Comparison of ENCODE assay signal across 8 mouse cellular contexts in genomic region chr9:80068028-80068515, GRCm38 (mm10). TPM values are rescaled to one million over a fixed set of nuclear protein-coding genes. Genes with fewer than 3 reads are reported as not detected.
DNase-seq lines count a peak whose midpoint lies in the region; ATAC-seq and TF ChIP-seq lines count a peak whose summit lies in the region.

No protein-coding gene starts in this region.

- peaks cover 12% of the 10 kb centered on the region for H3K4me1 ChIP-seq in hindbrain, postnatal 0 days (ENCODE audit: insufficient read depth, low read length)
- H3K4me1 ChIP-seq in midbrain, embryonic 16.5 days (ENCODE audit: control insufficient read depth, insufficient read depth, low read length), result peaks cover 25% of the 10 kb centered on the region

- no peak for TF ChIP-seq CTCF in layer of hippocampus, adult 2 months (conservative IDR thresholded peaks at IDR 0.05)
- no peak for TF ChIP-seq CTCF in hindbrain, postnatal 0 days (IDR thresholded peaks at IDR 0.05; ENCODE audit: low read depth)

- H3K27ac ChIP-seq in layer of hippocampus, adult 2 months, result peak overlapping the region; percentile 99
- H3K27ac ChIP-seq in hindbrain, postnatal 0 days, result peak overlapping the region; percentile 100
- peak overlapping the region; percentile 100 for H3K27ac ChIP-seq in midbrain, embryonic 16.5 days (ENCODE audit: low read length)

- H3K9ac ChIP-seq in hindbrain, postnatal 0 days (replicated peaks; ENCODE audit: low read length), result peak overlapping the region; percentile 100
- H3K9ac ChIP-seq in midbrain, embryonic 16.5 days (ENCODE audit: low read depth, low read length), result peak overlapping the region; percentile 100

- peak overlapping the region; percentile 63 for H3K4me2 ChIP-seq in hindbrain, postnatal 0 days (ENCODE audit: low read depth, low read length)
- H3K4me2 ChIP-seq in midbrain, embryonic 16.5 days (ENCODE audit: low read length), result peak overlapping the region; percentile 69

- peak overlapping the region; percentile 89 for H3K4me3 ChIP-seq in layer of hippocampus, adult 2 months
- peak overlapping the region; percentile 96 for H3K4me3 ChIP-seq in hindbrain, postnatal 0 days (ENCODE audit: low read length)
- H3K4me3 ChIP-seq in midbrain, embryonic 16.5 days (ENCODE audit: low read depth, low read length), result peak overlapping the region; percentile 95

- no peaks in the 10 kb centered on the region for H3K9me3 ChIP-seq in hindbrain, postnatal 0 days (ENCODE audit: low read length)
- no peaks in the 10 kb centered on the region for H3K9me3 ChIP-seq in midbrain, embryonic 16.5 days (replicated peaks; ENCODE audit: control insufficient read depth, low read length, poor library complexity, severe bottlenecking)

- DNase-seq in layer of hippocampus, adult 2 months (ENCODE audit: low spot score in 2 of 2), result no peak
- no peak for DNase-seq in layer of hippocampus, adult 9-10 months (ENCODE audit: low spot score)
- peak; percentile 53 for DNase-seq in c-Kit-positive CD71-positive TER-119-positive erythroid progenitor cells, embryonic 14.5 days (ENCODE audit: low spot score)
- no peak for DNase-seq in hindbrain, postnatal 0 days (ENCODE audit: low spot score)
- DNase-seq in adrenal gland, postnatal 36 days, result no peak
- DNase-seq in cerebellum, postnatal 25 days, result no peak

- no peak for ATAC-seq in hindbrain, postnatal 0 days
- ATAC-seq in midbrain, embryonic 16.5 days, result no peak
- no peak; the same call in 1 of the 2 replicates for ATAC-seq in cerebellum, adult (ENCODE audit: insufficient number of reproducible peaks, low FRiP score, low TSS enrichment)

- no peaks in the 10 kb centered on the region for H3K27me3 ChIP-seq in hindbrain, postnatal 0 days (ENCODE audit: insufficient read depth, low read length)
- no peaks in the 10 kb centered on the region for H3K27me3 ChIP-seq in midbrain, embryonic 16.5 days (ENCODE audit: control insufficient read depth, insufficient read depth, low read depth, low read length)

- WGBS in hindbrain, postnatal 0 days, result under 1% methylated on average over 18 of the region's 18 CpGs
- WGBS in midbrain, embryonic 16.5 days, result under 1% methylated on average over 18 of the region's 18 CpGs

- no peaks in the 10 kb centered on the region for H3K36me3 ChIP-seq in hindbrain, postnatal 0 days (ENCODE audit: insufficient read depth, low read length)
- H3K36me3 ChIP-seq in midbrain, embryonic 16.5 days (ENCODE audit: control insufficient read depth, insufficient read depth, low read length), result no peaks in the 10 kb centered on the region

RNA-seq across cellular contexts. Expression of gene Senp6, which starts 1.4 kb away (rescaled TPM):
- 100 to 1,000 TPM in 1 of 2 experiments, 10 to 100 TPM in 1; 97.4 to 119 TPM for total RNA-seq in layer of hippocampus, adult 2 months (2021)
- total RNA-seq in hindbrain, postnatal 0 days (2014; rRNA removed), result 47.9 and 56.3 TPM in 2 replicates
- polyA plus RNA-seq in hindbrain, postnatal 0 days (2015; fragmentation: Nextera tagmentation; extraction: Ambion mirVana), result 42.0 and 42.5 TPM in 2 replicates
- 41.3 and 45.0 TPM in 2 replicates for polyA plus RNA-seq in midbrain, embryonic 16.5 days (2015; fragmentation: Nextera tagmentation; extraction: Ambion mirVana)
- total RNA-seq in adrenal gland, postnatal 36 days (2021), result 100 to 1,000 TPM; 118 to 119 TPM

RNA-seq across cellular contexts. Expression of gene Filip1, which starts 55.4 kb away (rescaled TPM):
- 10 to 100 TPM; 11.7 to 13.9 TPM for total RNA-seq in layer of hippocampus, adult 2 months (2021)
- total RNA-seq in hindbrain, postnatal 0 days (2014; rRNA removed), result 1.4 and 2.6 TPM in 2 replicates
- 2.5 and 3.7 TPM in 2 replicates for polyA plus RNA-seq in hindbrain, postnatal 0 days (2015; fragmentation: Nextera tagmentation; extraction: Ambion mirVana)
- 3.9 and 4.0 TPM in 2 replicates for polyA plus RNA-seq in midbrain, embryonic 16.5 days (2015; fragmentation: Nextera tagmentation; extraction: Ambion mirVana)
- total RNA-seq in adrenal gland, postnatal 36 days (2021), result 10 to 100 TPM; 66.6 to 80.8 TPM

Comparison
In these comparisons a context has a peak if more than half of its experiments do, and no peak if none do; other contexts are left out.
1. RNA of gene Filip1, which starts 55.4 kb away (total RNA-seq): 66.6 to 80.8 TPM in adrenal gland, postnatal 36 days; 11.7 to 13.9 TPM in layer of hippocampus, adult 2 months and 1.4 to 2.6 TPM in hindbrain, postnatal 0 days; every median in the first group is over 4 times any median in the second.
2. Peak in every context shown above with its lines, with median percentiles within 50 percentile points of each other: H3K27ac ChIP-seq and H3K4me3 ChIP-seq.